Mouse (Mus musculus) thymus, postnatal 25 days (tissue): ENCODE data around the gene Pitpnm3.

ENCODE experiments used
- DNase-seq: peaks from one replicate; pipeline ENCODE4 v3.0.0; 2022

Pitpnm3 gene

GRCm38 (mm10) chr11:72134536-72135382 is 819 bp downstream of the Pitpnm3 start:
- DNase-seq, result no peak

- no peak for DNase-seq
Observed at GRCm38 (mm10) chr11:72133075-72133474, 2.5 kb downstream of the Pitpnm3 start.

DNA sequence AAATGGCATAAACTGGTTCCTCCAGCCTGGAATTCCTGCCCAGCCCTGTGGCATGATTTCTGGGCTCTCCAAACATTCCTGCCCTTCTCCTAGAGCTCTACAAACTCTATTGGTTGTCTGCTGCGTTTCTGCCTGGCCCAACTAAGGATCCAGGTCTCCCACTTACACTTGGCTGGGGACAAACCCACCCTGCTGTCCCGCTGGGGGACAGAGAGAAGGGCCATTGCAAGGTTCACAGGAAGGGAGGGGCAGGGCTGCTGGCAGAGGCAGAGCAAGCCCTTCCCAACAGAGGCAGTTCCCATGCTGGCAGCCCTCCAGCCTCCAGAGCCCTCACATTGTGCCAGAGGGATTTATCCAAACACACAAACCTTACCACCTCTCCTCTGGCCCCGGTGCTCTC is 3.3 kb downstream of the Pitpnm3 start:
- no peak for DNase-seq

GRCm38 (mm10) chr11:72131697-72132096 is 3.9 kb downstream of the Pitpnm3 start:
- no peak for DNase-seq

GRCm38 (mm10) chr11:72130905-72131304 is 4.7 kb downstream of the Pitpnm3 start:
- DNase-seq, result no peak

GRCm38 (mm10) chr11:72130472-72130871 is 5.1 kb downstream of the Pitpnm3 start:
- DNase-seq, result no peak

GRCm38 (mm10) chr11:72130021-72130420 is 5.6 kb downstream of the Pitpnm3 start:
- DNase-seq, result no peak

- DNase-seq, result no peak
Observed at GRCm38 (mm10) chr11:72129032-72129894, 6.3 kb downstream of the Pitpnm3 start.

DNA sequence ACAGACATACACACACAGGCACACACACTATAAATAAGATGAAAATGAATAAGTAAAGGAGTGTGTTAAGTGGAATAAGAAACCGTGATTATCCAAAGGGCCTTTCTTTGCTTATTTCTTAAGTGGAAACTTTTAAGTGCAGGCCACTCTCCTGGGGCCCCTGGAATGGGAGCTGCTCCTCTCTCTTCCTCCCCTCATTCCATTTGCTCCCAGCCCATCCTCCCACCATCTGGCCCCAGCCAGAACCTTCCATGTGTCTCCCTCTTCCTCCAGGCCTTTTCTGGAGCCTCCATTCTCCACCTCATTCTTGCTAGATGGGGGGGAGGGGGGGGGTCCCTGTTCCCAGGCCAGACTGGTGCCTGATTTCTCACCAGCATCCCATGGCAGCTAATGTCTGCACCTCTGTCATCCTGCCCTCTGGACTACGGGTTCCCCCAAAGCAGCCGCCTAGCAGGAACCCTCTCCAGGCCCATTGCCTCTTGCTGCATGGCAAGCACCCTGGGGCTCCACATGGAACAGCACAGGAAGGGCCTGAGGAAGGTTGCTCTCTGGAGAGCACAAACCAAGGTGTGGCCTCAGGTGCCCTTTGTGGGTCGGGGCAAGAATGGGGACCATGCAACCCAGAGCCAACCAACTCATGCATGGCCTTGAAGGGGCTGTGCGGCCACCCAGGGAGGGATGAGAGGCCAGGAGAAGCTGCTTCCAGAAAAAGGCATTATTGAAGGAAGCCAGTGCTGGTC is 8.0 kb downstream of the Pitpnm3 start:
- DNase-seq, result no peak

- no peak for DNase-seq
Observed at GRCm38 (mm10) chr11:72125781-72126180, 9.8 kb downstream of the Pitpnm3 start.

DNA sequence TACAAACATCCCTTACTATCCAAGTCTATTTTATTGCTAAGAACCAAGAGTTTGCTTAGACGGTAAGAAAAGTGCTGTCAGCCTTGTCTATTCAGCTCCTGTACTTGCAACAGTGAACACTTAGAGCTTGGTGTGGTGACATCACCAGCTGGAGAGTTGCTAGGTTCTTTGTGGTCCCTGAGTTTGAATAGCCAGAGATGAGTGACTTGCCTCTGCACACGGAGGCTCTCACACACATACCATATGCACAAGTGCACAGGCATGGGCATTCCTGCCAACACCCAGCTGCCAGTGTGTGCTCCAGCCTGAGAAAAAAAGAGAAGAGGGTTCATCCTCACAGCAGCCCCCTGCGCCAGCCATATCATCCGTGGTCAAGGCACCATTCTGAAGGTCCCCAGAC is 12.0 kb downstream of the Pitpnm3 start:
- DNase-seq, result no peak

- no peak for DNase-seq
Observed at GRCm38 (mm10) chr11:72120354-72120753, 15.2 kb downstream of the Pitpnm3 start.

GRCm38 (mm10) chr11:72118630-72119029 is 16.9 kb downstream of the Pitpnm3 start:
- no peak for DNase-seq

DNA sequence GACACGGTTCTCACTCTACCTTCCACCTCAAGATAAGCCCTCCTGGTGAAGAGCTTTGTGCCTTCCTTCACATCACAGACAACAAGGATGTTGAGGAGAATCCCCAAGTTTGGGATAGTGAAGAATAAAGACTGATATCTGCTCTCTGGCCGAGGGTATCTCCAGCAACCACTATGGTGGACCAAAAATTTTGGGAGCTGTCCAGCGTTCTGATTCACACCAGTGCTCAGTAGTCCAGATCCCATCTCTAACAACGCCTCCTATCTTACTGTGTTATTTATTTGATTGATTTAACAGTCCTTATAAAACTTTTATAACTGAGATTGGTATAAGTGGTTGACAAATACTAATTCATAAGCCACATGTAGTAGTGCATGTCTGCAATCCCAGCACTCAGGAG is 22.3 kb downstream of the Pitpnm3 start:
- DNase-seq, result no peak

- DNase-seq, result no peak
Observed at GRCm38 (mm10) chr11:72110726-72111125, 24.9 kb downstream of the Pitpnm3 start.

GRCm38 (mm10) chr11:72104223-72104622 is 31.4 kb downstream of the Pitpnm3 start:
- DNase-seq, result no peak

DNA sequence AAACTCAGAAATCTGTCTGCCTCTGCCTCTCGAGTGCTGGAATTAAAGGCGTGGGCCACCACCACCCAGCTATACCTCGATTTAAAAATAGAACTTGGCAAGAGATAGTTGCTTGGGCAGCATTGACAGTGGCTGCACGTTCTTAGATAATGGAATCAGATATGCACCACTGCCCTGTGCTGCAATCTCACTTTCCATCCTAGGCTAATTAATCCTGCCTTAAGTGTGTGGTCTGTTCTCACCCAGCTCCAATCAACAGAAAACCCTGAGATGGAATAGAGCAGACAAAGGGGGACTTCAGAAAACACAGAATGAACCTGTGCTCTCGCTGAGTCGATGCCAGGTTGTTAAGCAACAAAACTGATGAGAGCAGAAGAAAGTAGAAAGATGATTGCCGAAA is 32.0 kb downstream of the Pitpnm3 start:
- DNase-seq, result no peak

DNA sequence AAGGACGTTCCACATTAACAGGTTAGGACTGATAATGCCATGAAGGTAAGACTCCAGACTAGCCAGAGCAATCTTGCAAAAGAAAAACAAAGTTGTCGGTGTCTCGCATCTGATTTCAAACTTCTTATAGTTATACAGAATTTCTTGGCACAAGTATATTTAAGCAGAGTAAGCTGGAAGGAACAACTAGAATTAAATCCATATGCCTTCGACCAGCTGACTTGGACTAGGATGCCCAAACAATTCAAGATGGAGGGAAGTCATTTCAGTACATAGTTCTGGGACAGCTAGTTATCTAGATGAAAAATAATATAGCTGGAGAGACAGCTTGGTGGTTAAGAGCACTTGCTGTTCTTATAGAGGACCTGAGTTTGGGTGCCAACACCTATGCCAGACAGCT is 34.6 kb downstream of the Pitpnm3 start:
- no peak for DNase-seq

DNA sequence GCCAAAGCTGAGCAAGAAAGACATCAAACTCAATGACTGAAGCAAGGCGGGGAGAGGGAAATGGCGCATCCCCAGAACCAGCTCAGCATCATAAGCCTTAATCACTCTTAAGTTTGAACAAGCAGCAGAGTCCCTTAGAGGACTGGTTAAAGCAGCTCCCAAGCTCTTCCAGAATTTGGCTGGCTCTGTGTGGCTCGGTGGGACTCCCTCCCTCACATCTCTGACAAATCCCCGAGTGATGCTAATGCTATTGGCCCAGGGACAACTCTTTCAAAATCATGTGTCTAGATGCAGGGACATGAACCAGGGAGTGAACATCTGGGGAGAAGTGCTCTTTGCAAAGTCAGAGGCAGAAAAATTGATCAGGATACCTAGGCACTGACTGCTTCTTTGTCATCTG is 36.4 kb downstream of the Pitpnm3 start:
- no peak for DNase-seq

- DNase-seq, result no peak
Observed at GRCm38 (mm10) chr11:72098027-72098426, 37.6 kb downstream of the Pitpnm3 start.

GRCm38 (mm10) chr11:72095994-72096393 is 39.6 kb downstream of the Pitpnm3 start:
- no peak for DNase-seq

GRCm38 (mm10) chr11:72094442-72094841 is 41.1 kb downstream of the Pitpnm3 start:
- no peak for DNase-seq

- DNase-seq, result no peak
Observed at GRCm38 (mm10) chr11:72092390-72092789, 43.2 kb downstream of the Pitpnm3 start.
